Mouse (Mus musculus) kidney, postnatal 4 days (tissue): ENCODE data around the gene Fam71e1.

Source experiments
- DNase-seq, 2 experiments: peaks; one replicate each; pipeline ENCODE4 v3.0.0; 2021; ENCODE audit warnings: mixed read lengths in 2 of 2

Gene Fam71e1

DNA sequence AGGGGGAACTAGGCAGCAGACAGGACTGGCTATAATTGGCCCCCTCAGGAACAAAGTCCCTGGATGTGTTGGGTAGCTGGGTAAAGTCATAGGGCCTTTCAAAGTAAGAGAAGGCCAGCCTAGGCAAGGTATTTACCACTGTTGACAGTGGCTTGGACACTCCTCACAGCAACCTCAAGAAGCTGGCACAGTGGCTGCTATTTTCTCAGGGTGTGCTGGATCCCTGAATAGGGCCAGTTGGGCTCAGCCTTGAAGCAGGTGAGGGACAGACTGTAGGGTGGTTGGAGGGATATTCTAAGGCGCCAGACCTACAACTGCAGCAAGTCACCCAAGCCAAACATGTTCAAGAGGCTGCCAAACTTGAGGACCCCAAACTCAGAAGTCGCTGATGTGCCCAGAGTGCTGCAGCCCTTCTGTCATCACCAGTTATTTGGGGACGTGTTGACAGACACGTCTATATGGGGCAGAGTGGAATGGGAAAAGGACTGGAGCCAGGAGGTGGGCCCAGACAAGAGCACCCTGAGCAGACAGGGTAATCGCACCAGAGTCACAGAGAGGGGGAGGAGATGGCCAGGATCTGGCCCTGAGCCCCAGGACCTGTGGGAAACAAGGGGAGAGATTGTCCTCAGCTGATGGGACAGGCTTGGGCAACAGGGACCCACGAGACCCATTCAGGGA is 24.4 kb upstream of the Fam71e1 start:
- DNase-seq, result no peak

DNA sequence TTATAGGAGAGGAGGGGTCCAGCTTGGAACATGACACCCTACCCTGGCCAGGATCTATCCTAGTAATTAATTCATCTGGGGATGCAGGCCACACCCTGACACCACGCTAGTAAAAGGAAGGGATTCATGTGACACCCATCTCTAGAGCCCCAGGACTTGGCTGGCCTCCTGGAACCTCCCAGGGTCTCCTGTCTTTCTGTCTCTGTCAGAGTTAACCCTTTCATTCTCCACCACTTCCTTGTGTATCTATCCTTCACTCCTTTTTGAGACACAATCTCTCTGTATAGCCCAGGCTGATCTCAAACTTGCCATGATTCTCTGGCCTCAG is 23.9 kb upstream of the Fam71e1 start:
- no peak for DNase-seq

DNA sequence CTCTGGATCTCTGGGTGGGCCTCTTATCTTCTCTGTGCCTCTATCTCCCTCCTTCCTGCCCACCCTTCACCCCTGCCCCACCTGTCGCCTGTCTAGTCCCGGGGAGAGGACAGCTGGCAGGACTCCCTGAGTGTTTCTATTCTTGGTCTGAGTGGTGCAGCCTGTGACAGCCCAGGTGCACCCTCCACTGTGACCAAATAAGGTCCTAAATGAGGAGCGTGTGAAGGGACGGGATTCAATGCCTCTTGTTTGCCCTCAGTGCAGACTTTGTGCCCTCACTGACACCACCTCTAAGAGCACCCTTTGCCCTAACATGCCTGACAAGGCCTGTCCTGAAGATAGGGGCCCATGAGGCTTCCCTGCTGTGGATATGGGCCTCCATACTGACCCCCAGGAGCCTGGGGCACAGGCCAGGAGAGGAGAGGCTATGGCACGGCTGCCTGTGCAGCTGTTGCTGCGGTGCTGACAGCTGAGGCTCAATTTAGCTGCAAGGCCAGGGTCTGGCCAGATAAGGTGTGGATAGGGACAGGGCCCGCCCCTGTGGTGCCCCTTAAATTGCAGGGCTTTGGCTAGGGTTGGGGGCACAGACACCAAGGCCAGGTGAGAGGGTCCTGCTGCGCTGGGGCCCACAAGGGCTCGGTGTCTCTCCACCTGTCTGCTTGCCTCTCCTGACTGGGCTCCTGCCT is 23.3 kb upstream of the Fam71e1 start:
- DNase-seq, result no peak

DNA sequence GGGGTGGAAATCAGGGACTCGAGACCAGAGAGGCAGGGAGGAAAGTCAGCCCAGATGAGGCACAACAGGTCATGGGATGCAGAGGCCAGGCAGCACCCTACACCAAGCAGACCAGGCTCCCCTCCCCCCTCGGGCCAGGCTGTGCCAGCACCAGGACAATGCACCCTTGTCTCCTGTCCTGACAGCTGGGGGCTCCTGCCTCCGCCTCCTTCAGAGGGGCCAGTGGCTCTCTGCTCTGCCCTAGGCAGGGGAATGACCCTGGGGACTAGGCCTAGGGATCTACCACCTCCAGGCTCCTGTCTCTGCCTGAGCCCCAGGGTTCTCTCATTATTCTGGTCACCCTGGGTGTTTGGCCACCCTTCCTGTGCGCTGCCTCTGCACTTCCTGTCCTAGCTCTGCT is 22.0 kb upstream of the Fam71e1 start:
- no peak for DNase-seq

DNA sequence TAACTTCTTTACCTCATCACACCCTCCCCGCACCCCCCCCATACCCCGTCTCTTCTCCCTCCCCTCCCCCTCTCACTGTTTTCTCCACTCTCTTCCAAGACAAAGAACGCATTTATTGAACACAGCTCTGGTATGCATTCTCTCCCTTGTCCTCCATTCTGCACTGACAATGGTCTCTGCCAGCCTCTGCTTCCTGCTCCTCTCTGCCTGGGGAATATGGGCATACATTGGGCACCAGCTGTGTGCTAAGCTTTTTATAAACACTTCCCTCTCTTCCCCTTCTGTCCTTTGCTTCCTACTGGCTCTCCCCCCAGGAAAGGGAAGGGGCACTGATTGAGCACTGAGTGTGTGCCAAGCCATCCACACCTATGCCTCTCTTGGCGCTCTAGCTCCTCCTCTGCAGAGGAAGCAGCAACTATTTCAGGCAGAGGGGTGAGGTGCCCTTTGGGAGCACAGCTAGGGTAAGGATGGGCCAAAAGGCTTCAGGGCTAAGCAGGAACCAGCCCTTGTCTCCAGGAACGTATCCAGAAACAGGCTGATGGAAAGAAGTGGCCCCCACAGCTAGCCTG is 21.3 kb upstream of the Fam71e1 start:
- DNase-seq, result no peak

DNA sequence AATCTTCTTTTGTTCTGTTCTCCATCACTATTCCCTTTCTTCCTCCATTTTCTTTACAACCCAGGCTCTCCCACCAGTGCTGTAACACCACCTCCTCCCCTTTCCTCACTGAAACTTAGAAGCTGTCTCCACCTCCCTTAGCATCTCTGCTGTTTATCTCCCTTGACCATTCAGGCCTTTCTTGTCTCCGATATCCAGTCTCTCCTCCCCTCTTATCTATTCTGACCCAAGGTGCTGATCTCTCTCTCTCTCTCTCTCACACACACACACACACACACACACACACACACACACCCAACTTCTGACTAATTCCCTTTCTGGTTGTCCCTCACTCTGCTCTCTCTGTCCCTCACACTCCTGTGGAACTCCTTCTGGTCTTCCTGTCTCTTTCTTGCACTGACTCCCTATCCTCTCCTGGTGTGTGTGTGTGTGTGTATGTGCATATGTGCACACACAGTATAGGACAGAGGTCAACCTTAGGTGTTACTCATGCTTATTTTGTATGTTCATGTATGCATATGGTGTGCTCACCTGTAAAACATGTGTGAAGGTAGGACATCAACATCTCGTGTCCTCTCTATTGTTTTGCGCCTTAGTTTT is 13.4 kb upstream of the Fam71e1 start:
- no peak for DNase-seq

DNA sequence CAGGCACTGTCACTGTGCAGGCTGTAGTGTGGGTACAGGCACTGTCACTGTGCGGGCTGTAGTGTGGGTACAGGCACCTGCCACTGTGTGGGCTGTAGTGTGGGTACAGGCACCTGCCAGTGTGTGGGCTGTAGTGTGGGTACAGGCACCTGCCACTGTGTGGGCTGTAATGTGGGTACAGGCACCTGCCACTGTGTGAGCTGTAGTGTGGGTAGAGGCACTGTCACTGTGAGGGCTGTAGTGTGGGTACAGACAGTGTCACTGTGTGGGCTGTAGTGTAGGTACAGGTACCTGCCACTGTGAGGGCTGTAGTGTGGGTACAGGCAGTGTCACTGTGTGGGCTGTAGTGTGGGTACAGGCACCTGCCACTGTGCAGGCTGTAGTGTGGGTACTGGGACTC is 12.3 kb upstream of the Fam71e1 start:
- DNase-seq, result peak in 1 of 2 experiments; percentile 0

DNA sequence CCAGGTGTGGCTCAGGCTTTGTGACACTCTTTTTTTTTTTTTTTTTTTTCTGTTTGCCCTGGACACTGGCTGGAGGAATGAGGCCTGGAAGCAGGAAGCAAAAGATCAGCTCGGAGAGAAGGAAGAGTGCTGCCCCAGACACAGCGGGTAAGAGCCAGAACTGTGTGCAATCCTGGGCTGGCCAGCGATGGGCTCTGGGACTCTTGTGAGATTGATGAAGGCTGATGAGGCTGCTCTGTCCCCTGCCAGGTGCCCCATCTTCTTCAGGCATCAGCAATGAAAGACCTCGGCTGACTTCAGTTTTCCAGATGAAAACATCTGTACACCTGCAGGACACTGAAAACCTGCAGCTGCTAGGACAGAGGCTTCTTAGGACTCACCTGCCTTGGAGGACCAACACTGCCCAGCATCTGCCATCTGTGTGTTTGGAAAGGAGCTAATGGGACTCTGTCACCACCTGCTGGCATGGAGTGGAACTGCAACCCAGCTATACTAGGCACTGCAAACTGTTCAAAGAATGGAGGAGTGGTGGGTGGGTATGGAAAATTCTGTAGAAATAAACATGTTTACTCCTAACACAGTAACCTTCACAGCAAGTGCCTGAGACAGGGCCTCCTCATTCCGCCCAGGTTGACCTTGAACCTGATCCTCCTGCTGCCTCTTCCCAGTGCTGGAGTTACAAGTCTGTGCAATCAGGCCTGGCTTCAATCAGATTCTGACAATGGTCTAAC is 11.4 kb upstream of the Fam71e1 start:
- peak; percentile 86 to 87 for DNase-seq

DNA sequence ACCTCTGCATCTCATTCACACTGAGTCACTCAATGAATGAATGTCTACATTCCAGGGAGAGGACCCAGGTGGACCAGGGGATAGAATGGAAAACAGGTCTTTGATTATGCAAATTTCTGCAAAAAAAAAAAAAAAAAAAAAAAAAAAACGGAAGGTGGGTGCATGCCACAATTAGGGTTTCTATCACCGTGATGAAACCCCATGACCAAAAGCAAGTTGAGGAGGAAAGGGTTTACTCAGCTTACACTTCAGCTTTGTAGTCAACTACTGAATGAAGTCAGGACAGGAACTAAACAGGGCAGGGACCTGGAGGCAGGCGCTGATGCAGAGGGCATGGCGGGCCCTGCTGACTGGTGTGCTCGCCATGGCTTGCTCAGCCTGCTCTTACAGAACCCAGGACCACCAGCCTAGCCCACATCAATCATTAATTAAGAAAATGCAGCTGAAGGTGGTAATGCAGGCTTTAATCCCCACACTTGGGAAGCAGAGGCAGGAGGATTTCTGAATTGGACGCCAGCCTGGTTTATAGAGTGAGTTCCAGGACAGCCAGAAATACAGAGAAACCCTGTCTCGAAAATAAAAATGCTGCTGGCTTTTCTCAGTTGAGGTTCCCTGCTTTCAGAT is 10.7 kb upstream of the Fam71e1 start:
- peak; percentile 1 for DNase-seq

DNA sequence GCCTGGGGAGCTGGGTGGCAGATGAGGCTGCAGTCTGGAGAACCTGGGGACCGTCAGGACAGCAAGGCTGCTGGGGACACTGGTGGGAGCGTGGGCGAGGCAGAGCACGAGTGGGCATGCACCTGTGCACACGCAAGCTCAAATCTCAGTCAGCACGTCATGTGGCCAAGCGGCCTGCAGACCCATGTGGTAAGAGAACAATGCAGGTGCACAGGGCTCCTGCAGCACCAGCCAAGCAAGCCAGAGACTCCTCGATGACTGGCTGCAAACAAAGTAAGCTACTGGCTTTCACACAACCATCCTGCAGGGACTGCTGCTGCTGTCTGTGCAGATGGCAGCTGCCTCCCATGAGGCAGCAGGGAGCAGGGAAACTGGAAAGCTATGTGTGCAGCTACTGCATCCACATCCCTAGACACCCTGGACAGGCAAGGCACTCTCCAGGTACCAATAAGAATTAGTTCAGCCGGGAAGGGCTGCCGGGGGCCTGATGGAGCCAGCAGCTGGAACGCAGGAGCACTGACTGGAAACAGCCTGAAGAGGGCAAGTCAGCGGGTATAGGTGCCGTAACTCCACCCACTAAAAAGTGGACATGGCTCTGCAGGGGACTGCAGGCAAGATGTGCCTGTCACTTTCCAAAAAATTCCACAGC is 9.3 kb upstream of the Fam71e1 start:
- DNase-seq, result peak; percentile 0 to 3

DNA sequence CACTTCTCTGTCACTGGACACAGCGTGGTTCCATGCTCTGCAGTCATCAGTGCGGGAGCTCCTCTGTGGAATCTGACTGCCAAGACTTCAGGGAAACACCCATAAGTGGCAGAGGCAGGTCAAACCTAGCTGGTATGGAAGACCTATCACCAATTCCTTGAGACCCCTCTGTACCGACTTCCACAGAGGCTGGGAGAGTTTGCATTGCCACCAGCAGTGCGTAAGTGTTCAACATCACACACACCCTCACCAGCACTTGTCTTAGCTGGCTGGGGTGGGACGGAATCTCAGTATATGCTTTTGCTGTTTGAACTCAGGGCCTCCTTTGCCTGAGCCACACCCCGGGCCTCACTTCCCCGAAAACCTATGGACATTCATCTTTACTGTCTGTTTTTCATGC is 8.4 kb upstream of the Fam71e1 start:
- peak in 1 of 2 experiments; percentile 0 for DNase-seq

DNA sequence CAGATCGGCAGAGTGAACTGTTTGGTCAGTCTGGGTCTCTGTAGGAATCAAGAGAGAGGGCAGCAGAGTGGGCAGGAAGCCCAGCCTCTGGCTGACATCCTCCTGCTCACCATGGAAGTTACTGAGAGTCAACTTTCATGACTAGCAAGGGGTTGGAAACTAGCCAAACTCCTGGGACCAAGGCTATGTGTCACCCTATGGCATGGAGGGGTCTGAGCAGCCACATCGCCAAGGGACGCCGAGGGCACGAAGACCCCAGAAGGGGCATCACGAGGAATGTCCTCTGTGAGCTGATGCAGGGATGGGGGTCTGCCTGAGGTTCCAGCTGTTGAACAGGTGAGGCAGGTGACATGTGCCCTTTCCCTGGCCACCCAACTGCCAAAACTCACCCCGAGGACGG is 7.8 kb upstream of the Fam71e1 start:
- peak; percentile 1 to 2 for DNase-seq

DNA sequence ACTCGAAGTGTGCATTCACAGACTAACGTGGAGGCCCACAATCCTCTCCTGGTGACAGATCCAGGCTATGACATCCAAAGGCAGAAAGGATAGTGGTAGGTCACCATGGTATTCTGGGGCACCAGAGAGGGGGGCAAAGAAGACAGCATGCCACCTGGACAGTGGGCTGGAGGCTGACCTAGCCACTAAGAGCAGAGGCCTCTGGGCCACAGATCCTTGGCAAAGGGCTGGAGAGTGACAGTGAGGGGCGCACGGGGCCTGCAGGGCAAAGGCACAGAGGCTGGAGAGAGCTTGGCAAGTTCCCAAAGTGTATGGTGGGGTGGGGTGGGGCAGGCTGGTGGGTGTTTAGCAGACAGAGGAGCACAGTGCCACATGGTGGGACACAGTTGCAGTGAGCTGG is 6.1 kb upstream of the Fam71e1 start:
- DNase-seq, result no peak

DNA sequence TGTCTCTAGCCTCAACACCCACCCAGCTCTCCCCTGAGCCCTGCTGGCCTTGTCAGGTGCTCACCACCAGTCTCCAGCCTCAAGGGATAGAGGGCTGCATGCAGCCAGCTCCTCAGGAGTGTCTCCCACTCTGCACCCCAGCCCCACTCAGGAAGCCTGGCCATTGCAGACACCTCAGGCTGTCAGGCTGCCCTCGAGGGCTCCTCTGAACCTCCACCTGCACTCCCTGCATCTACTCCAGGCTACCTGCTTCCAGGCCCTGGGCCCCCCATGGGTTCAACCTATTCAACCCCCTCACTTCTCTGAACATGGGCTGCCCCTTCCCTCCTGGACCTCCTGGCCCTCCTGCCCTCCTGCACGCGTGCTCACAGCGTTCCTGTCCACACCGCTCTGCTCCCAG is 5.0 kb upstream of the Fam71e1 start:
- no peak for DNase-seq

DNA sequence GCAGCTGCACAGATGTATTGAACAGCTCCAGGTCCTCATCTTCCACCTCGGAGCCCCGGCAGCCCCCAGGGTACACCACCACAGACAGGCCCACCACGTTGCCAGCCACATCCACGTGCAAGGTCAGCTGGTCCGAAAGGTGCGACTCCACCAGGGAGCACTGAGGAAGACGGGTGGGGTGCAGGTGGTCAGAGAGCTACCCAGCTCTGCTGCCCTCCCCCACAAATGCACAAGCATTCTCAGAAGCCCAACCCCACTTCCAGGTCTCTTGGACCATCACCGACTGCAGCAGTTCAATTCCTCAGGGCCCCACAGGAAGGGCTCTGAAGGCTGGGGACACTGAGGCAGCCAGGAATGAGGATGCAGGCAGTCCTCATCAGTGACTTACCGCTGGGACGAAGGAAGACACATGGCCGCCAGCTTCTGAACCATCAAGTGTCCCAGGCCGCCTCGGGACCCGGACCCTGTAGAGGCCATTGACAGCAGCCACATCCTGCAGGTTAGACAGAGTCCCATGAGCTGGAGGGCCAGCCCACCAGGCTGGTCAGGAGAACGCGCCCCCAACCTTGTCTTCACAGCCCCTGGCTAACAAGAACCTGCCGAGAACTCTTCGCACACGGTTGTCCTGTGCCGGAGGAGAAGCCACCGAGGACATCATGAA is 4.1 kb upstream of the Fam71e1 start:
- DNase-seq, result no peak

DNA sequence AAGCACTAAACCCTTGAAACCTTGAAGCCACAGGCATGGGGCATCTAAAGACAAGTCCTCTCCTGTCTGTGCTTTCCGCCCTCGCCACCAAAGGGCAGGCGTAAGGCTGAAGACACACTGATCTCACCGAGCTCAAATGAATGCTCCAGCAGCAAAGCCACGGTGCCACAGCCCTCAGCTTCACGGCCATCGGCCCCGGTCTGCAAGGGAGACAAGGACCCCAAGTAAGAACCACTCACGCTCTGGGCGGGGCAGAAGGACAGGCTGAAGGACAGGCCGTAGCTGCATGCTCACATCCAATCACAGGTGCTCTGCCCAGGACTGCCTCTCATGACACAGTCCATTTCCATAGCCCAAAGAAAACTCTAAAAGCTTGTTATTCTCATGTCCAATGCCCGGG is 1.7 kb upstream of the Fam71e1 start:
- DNase-seq, result no peak

DNA sequence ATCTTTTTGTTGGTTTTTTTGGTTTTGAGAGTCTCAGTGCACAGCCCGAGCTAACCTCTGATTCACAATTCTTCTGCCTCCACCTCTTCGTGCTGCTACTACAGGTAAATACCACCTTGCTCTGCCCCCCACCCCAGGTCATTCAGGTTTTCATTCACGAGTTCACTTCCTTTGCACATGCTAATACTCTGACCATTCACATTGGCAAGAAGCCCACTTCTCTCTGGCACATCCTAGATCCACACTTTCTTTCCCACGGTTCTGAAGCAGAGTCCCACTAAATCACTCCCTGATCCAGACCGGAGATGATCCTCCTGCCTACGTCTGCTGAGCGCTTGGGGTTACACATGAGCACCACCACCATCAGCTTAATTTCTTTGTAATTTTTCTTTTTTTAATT is 1.3 kb upstream of the Fam71e1 start:
- no peak for DNase-seq

DNA sequence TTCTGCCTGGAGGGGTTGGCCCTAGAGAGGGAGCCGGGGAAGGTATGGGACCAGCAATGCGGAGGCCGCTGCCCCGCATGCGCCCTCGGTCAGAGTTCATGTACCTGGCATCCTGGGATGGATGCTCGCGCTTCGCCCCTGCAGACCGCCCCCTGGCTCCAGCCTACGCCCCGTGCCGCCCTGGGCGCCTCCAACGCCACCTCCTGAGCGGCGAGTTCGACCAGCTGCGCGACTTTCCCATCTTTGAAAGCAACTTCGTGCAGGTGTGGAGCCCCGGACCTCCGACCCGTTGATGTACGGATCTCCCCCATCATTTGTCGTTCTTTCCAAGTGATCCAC is 359 bp downstream of the Fam71e1 start:
- DNase-seq, result no peak

DNA sequence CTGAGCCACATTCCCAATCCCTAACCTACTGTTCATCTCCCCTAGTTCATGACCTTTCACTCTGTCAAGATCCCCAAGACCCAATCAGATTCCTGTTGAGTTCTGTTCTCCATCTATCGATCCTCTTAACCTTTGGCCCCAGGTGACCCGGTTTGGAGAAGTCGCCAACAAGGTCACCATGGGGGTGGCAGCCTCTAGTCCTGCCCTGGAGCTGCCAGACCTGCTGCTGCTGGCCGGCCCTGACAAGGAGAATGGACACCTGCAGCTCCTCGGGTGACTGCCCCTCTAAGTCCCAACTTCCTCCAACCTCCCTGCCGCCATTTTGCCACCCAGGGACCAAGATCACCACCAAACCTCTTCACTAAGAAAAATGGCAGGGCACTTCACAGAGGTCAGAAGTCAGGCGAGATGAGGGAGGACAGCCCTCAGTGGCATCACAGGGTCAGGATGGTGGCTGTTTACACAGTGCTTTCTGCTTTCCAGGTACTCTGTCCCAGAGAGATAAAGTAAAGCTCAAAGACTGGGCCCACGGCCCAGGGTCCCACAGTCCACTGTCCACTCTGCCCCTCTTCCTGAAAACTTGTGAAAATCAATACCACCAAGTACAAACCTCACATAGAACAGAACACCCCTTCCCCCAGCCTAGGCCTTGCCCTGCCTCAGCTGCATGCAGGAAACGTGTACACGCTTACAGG is 1.1 kb downstream of the Fam71e1 start:
- no peak for DNase-seq

DNA sequence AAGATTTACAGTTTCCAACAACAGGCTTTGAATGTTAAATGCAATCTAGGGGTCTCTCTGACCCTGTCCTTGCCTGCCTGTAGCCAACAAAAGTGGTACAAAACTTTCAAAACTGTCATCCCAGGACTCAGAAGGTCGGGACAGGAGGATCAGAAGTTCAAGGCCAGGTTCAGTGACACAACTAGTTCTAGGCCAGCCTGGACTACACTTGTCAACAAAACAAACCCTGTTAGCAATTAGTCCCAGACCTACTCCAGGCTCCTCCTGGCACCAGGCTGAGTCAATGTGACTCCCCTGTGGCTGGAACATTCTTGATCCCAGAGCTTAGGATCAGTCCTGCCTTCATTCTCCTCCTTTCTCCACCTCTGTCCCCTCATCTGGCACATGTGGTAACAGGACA is 2.5 kb downstream of the Fam71e1 start:
- no peak for DNase-seq

DNA sequence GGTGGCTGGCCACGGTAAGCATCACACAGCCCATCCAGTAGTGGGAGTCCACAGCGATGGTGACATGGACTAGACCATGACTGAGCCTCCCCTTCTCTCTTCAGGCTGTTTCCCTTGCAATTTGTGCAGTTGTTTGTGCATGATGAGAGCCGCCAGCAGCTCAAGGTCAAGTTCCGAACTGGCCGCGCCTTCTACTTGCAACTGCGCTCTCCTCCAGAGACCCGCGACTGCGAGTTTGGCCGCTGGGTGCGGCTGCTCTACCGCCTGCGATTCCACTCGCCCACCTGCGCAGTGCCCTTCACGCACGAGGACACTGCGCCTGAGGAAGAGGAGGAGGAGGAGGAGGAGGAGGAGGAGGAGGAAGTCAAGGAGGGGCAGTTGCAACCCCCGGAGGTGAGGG is 3.7 kb downstream of the Fam71e1 start:
- DNase-seq, result no peak
